Comparison of ENCODE assay signal across 10 mouse cellular contexts in the genomic region with DNA sequence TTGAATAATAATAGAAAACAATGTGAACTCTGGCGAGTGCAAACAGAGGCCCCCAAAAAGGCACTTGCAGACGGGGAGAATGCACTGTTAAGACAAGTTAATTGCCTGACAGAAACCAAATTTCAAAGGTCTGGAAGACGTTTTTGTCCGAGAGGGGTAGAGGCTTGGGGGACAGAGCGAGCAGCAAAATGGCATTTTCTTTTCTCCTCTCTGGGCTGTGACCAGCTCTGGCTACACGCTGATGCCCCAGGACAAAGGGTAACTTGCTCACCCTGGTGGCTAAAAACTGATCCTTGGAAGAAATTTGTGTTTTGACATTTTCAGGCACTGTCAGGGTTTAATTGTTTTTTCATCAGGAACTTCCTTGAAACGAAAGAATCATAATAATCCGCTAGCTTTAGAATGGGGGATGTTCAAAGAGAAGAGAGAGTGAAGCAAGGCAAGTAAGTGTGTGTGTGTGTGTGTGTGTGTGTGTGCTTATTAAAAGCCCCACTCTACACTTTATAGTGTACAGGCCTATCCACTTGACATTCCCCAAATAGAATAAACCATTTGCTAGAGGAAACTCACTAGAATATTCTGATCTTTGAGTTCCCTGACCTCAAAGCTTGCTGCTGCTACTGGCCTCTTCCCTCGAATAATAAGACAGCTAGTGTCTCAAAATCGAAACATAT.
DNase-seq lines count a peak whose midpoint lies in the region; ATAC-seq and TF ChIP-seq lines count a peak whose summit lies in the region.
"Had no signal": no experiment of that assay in that cellular context is flagged by ENCODE, and none has a peak within 500 bp of the region (broad histone marks: within the 10 kb centered on the region; RNA-seq: fewer than 3 reads in every experiment).

No protein-coding gene starts in this region.

- no peak overlapping the region for H3K4me3 ChIP-seq in hindbrain, embryonic 14.5 days (replicated peaks; ENCODE audit: low read length)
- H3K4me3 ChIP-seq in midbrain, embryonic 16.5 days (ENCODE audit: low read depth, low read length): no peak overlapping the region
- H3K4me3 ChIP-seq: megakaryocyte, embryonic 14.5 days had no signal

- no peak for ATAC-seq in hindbrain, embryonic 14.5 days (ENCODE audit: low FRiP score)
- peak; percentile 56; the same call in 1 of the 2 replicates for ATAC-seq in midbrain, embryonic 16.5 days

- TF ChIP-seq POLR2A in brain, embryonic 14.5 days (IDR thresholded peaks at IDR 0.05; ENCODE audit: borderline replicate concordance, extremely low read depth, insufficient read depth, insufficient read length, poor library complexity, severe bottlenecking): no peak

- peak overlapping the region; percentile 17; the same call in 1 of the 2 replicates for H3K4me2 ChIP-seq in hindbrain, embryonic 14.5 days (replicated peaks)
- no peak overlapping the region for H3K4me2 ChIP-seq in midbrain, embryonic 16.5 days (ENCODE audit: low read length)

- 0 out of 2 replicates have a peak, but pooled peaks cover 6% of the 10 kb centered on the region for H3K4me1 ChIP-seq in hindbrain, embryonic 14.5 days (replicated peaks; ENCODE audit: control insufficient read depth, insufficient read depth, low read length)
- H3K4me1 ChIP-seq in midbrain, embryonic 16.5 days (ENCODE audit: control insufficient read depth, insufficient read depth, low read length): peaks cover 3% of the 10 kb centered on the region; the same call in 1 of the 2 replicates
- H3K4me1 ChIP-seq: megakaryocyte, embryonic 14.5 days had no signal

- no peak overlapping the region for H3K27ac ChIP-seq in hindbrain, embryonic 14.5 days
- H3K27ac ChIP-seq in midbrain, embryonic 16.5 days (ENCODE audit: low read length): no peak overlapping the region; the same call in 1 of the 2 replicates

- H3K27me3 ChIP-seq in hindbrain, embryonic 14.5 days (ENCODE audit: control insufficient read depth, insufficient read depth, low read length): no peaks in the 10 kb centered on the region
- peaks cover 3% of the 10 kb centered on the region; the same call in 1 of the 2 replicates for H3K27me3 ChIP-seq in midbrain, embryonic 16.5 days (ENCODE audit: control insufficient read depth, insufficient read depth, low read depth, low read length)
- H3K27me3 ChIP-seq: megakaryocyte, embryonic 14.5 days had no signal

- peak; percentile 13 to 15 for DNase-seq in cerebellum, postnatal 10 days
- DNase-seq in cerebellum, postnatal 25 days: no peak
- peak; percentile 28 for DNase-seq in brain, embryonic 14.5 days (ENCODE audit: low read depth)
- DNase-seq in hindbrain, embryonic 14.5 days (ENCODE audit: low spot score): no peak
- DNase-seq in MN1 (ENCODE audit: low spot score): no peak
- no peak for DNase-seq in cerebellum, adult 11-12 months
- no peak for DNase-seq in adrenal gland, postnatal 10 days
- DNase-seq: cerebellum, adult 2 months had no signal

- H3K9ac ChIP-seq in hindbrain, embryonic 14.5 days: no peak overlapping the region
- no peak overlapping the region for H3K9ac ChIP-seq in midbrain, embryonic 16.5 days (ENCODE audit: low read depth, low read length)

- TF ChIP-seq CTCF in brain, embryonic 14.5 days (IDR thresholded peaks at IDR 0.05; ENCODE audit: borderline replicate concordance, extremely low read depth, insufficient read depth, insufficient read length): no peak

- H3K36me3 ChIP-seq in hindbrain, embryonic 14.5 days (replicated peaks; ENCODE audit: control insufficient read depth, insufficient read depth): no peaks in the 10 kb centered on the region
- H3K36me3 ChIP-seq in midbrain, embryonic 16.5 days (ENCODE audit: control insufficient read depth, insufficient read depth, low read length): no peaks in the 10 kb centered on the region

- H3K9me3 ChIP-seq in hindbrain, embryonic 14.5 days (ENCODE audit: control insufficient read depth, low read length): no peaks in the 10 kb centered on the region
- no peaks in the 10 kb centered on the region for H3K9me3 ChIP-seq in midbrain, embryonic 16.5 days (replicated peaks; ENCODE audit: control insufficient read depth, low read length, poor library complexity, severe bottlenecking)

- 22% methylated on average over 10 of the region's 10 CpGs for WGBS in hindbrain, embryonic 14.5 days
- 17% methylated on average over 10 of the region's 10 CpGs for WGBS in midbrain, embryonic 16.5 days

Comparison
In these comparisons a context has a peak if more than half of its experiments do, and no peak if none do; other contexts are left out.
1. DNase-seq: peak in cerebellum, postnatal 10 days (2 of 2) and brain, embryonic 14.5 days (single experiment); none in cerebellum, postnatal 25 days (0 of 2), hindbrain, embryonic 14.5 days (single experiment), MN1 (single experiment), cerebellum, adult 11-12 months (single experiment) and adrenal gland, postnatal 10 days (single experiment).